Mouse (Mus musculus) stomach, embryonic 15.5 days (tissue): Measurements from ENCODE around the gene Catsperg2. TPM values are rescaled to one million over a fixed set of nuclear protein-coding genes. Genes with fewer than 3 reads are reported as not detected.
"Not testable (repeated sequence)": the region's sequence is repeated elsewhere in the genome, so short reads cannot be mapped to it uniquely, and the experiment has no call there.

ENCODE experiments used
- ATAC-seq: fragments of 200-750 bp; cut with Nextera tagmentation; 2 replicates; pipeline ENCODE4 v1.8.0; 2017; ENCODE audit warnings: low read depth, moderate number of reproducible peaks, moderate TSS enrichment; ENCODE audit not compliant: insufficient read depth, low FRiP score
- H3K27ac ChIP-seq: fragments of 300-500 bp; sonication (generic); 2 replicates; pipeline ENCODE4 v1.5.1; 2015; ENCODE audit warnings: mild to moderate bottlenecking, inconsistent platforms
- H3K27me3 ChIP-seq: fragments of 300-500 bp; sonication (generic); replicated peaks from 2 replicates; pipeline ENCODE4 v1.6.1; 2015; ENCODE audit warnings: inconsistent platforms
- H3K36me3 ChIP-seq: fragments of 300-500 bp; sonication (generic); 2 replicates; pipeline ENCODE4 v1.6.1; 2015; ENCODE audit warnings: inconsistent platforms
- H3K4me1 ChIP-seq: fragments of 300-500 bp; sonication (generic); 2 replicates; pipeline ENCODE4 v1.6.1; 2015; ENCODE audit warnings: inconsistent platforms
- H3K4me2 ChIP-seq: fragments of 300-500 bp; sonication (generic); 2 replicates; pipeline ENCODE4 v1.6.1; 2015; ENCODE audit warnings: mild to moderate bottlenecking, inconsistent platforms
- H3K4me3 ChIP-seq: fragments of 300-500 bp; sonication (generic); replicated peaks from 2 replicates; pipeline ENCODE4 v1.5.1; 2015; ENCODE audit warnings: inconsistent platforms
- H3K9ac ChIP-seq: fragments of 300-500 bp; sonication (generic); 2 replicates; pipeline ENCODE4 v1.6.1; 2015; ENCODE audit warnings: inconsistent platforms
- H3K9me3 ChIP-seq: fragments of 300-500 bp; sonication (generic); 2 replicates; pipeline ENCODE4 v1.6.1; 2016; ENCODE audit warnings: inconsistent platforms
- WGBS: fragments of 180-500 bp; shearing (Covaris S2); methylation state at CpG from one replicate; pipeline ENCODE4 v1.1.7; 2015; 5-methylcytosine and 5-hydroxymethylcytosine counted together
- polyA plus RNA-seq: library from polyadenylated mRNA; unstranded; fragments of >200 nt; fragmentation: Nextera tagmentation; extraction: Ambion mirVana; gene quantifications from 2 replicates; pipeline ENCODE4 v1.2.1, GENCODE M21; 2015

The Catsperg2 gene
- polyA plus RNA-seq, result not detected in 2 replicates

DNA sequence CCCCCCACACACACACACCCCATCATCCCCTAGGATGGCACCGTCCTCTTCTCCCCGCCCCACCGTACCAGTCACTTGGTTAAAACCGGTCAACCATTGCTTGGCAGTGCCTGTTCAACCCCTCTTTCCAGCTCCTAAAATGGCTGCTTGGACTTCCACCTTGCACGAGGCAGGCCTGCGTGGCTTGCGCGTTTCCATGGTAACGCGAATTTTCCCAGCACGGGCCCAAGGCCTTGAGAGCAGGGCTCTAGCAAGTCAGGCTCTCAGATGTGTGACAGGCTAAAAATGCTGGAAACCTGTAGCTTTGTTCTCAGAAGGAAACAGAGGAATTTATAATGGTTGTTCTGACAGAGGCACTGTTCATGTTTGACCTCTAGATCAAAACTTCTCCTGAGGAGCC lies at the start of gene Catsperg2:
Gene Catsperg2, minus strand, starts transcription at position 173 of the 400 bp plus-strand sequence.
- ATAC-seq, result not testable (repeated sequence)

DNA sequence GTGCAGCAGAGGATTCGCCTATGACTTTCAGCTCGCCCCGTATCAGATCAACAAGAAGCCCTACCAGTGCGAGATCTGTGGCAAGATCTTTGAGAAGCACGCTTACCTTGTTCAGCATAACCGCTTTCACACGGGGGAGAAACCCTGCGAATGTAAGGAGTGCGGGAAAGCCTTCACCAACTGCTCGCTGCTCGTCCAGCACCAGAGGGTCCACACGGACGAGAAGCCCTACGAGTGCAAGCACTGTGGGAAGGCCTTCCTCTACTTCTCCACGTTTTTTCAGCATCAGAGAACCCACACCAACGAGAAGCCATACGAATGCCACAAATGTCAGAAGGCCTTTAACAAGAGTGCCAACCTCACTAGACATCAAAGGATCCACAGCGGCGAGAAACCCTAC lies 49.7 kb upstream of the Catsperg2 start:
- ATAC-seq, result no peak
- WGBS, result 97% methylated on average over 19 of the region's 19 CpGs
- Histone ChIP-seq H3K4me3 (no peak overlapping the region), H3K27ac (no peak overlapping the region), H3K4me1 (no peaks in the 10 kb centered on the region), H3K9ac (no peak overlapping the region), H3K9me3 (no peaks in the 10 kb centered on the region), H3K36me3 (peaks cover 59% of the 10 kb centered on the region), H3K4me2 (no peak overlapping the region), H3K27me3 (no peaks in the 10 kb centered on the region)

More for the DNA sequence above, at the start of gene Catsperg2:
- H3K27me3 ChIP-seq, H3K27ac ChIP-seq, H3K36me3 ChIP-seq, H3K9me3 ChIP-seq, H3K4me1 ChIP-seq, H3K4me3 ChIP-seq, H3K9ac ChIP-seq: not testable (repeated sequence)
- H3K4me2 ChIP-seq, result peak within 1 kb of the TSS; percentile 16; the same call in 1 of the 2 replicates
- 47% methylated on average over 11 of the region's 11 CpGs for WGBS

DNA sequence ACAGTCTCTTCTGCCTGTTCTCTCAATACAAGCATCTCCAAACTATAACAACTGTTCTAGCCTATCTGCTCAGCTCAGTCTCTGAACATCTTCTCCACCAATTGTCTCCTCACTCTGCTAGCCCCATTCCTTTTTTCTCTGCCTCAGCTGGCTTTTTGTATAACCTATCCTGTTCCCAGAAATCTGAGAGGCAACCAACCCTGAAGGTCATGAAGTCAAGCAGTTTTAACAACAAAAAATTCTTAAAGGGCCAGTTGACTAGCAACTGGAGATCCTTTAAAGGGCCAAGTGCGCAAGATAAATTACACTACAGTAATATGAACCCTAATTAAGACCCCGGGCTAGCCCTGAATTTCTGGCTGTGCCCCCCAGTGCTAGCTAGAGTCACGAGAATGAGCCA lies 47.5 kb upstream of the Catsperg2 start:
- no peak overlapping the region for H3K4me2 ChIP-seq
- ATAC-seq, result no peak
- H3K36me3 ChIP-seq, result peaks cover 59% of the 10 kb centered on the region
- no peak overlapping the region for H3K27ac ChIP-seq
- WGBS, result 87% methylated on average over 3 of the region's 3 CpGs
- no peaks in the 10 kb centered on the region for H3K9me3 ChIP-seq
- no peak overlapping the region for H3K4me3 ChIP-seq
- no peaks in the 10 kb centered on the region for H3K27me3 ChIP-seq
- H3K9ac ChIP-seq, result no peak overlapping the region
- no peaks in the 10 kb centered on the region for H3K4me1 ChIP-seq

DNA sequence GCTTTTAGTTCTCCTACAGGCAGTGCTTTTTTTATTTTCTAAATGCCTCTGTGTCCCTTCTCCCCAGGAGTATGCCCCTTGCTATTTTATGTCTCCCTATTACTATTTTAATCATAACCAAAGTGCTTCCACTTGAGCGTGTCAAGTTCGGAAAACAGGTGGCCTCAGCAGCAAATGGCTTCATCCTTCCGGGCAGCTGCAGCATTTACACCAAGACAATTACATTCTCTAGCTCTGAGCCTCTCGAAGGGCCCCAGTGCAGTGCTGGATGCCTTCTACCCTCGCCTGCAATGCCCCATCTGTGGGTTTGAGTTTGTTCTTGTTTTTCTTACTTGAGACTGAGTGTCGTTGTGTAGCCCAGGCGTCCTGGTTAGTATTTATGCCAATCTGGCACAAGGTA lies 46.7 kb upstream of the Catsperg2 start:
- no peaks in the 10 kb centered on the region for H3K27me3 ChIP-seq
- no peak overlapping the region for H3K27ac ChIP-seq
- H3K4me1 ChIP-seq, result no peaks in the 10 kb centered on the region
- H3K9me3 ChIP-seq, result no peaks in the 10 kb centered on the region
- 87% methylated on average over 7 of the region's 7 CpGs for WGBS
- H3K36me3 ChIP-seq, result peaks cover 55% of the 10 kb centered on the region
- H3K9ac ChIP-seq, result no peak overlapping the region
- no peak overlapping the region for H3K4me2 ChIP-seq
- no peak overlapping the region for H3K4me3 ChIP-seq
- ATAC-seq, result no peak

DNA sequence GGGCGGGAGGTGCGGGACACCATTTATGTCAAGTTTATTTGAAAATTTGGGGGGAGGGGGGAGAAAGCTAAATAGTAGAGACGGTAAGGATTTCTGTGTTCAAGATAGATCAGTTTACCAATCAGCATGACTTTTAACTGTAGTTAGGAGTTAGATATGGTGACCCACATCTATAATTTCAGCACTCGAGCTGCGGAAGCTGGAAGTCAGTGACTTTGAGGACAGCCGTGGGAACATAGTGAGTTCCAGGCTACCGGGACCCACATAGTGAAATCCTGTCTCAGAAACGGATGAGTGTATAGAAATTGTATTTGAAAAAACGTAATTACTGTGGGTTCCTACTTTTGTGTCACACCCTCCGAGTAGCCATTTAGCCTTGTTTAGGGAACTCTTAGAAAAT lies 42.1 kb upstream of the Catsperg2 start:
- H3K4me1 ChIP-seq, result 0 out of 2 replicates have a peak, but pooled peaks cover 2% of the 10 kb centered on the region
- 7% methylated on average over 10 of the region's 10 CpGs for WGBS
- no peaks in the 10 kb centered on the region for H3K9me3 ChIP-seq
- peak overlapping the region; percentile 95 for H3K27ac ChIP-seq
- peak overlapping the region; percentile 42; the same call in 1 of the 2 replicates for H3K9ac ChIP-seq
- peaks cover 18% of the 10 kb centered on the region for H3K36me3 ChIP-seq
- no peaks in the 10 kb centered on the region for H3K27me3 ChIP-seq
- peak overlapping the region; percentile 77 for H3K4me3 ChIP-seq
- H3K4me2 ChIP-seq, result peak overlapping the region; percentile 79
- no peak for ATAC-seq

DNA sequence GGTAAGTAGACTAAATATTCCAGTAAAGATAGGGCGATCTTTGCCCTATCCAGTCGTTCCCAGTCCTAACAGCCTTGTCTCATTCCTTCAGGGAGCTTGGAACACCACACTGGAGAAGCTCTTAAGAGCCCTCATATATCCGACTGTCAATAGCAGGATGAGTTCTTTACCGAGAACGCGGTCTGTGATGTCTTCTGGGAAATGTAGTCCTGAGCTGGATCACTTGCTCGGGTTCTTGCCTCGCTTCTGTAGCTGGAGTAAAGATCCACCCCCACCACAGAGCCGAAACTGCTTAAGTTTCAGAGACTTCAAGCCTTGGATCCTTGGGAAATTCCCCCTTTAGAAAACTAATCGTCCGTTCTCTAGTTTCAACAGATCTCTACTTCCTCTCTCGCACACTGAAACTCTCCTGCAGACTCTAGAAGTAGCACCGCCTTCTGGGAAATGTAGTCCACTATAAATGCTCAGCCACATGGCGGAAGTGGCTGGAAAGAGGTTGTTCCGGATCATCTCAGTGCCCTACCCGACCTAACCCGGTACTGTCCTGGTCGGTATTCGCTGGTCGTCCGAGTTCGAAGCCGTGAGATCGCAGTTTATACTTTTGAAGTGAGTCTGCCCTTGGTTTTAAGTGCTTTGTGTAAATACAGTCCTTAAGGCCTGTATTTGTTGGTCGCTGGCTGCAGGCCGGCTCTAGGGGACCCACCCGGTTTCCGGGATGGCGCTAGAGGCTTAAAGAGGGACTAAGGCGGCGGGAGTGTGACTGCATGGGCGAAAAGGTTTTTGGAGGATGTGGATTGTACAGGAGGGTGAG lies 41.5 kb upstream of the Catsperg2 start, which contains the start of gene Zfp84:
Gene Zfp84, plus strand, starts transcription at position 463 of the 811 bp plus-strand sequence.
- no peaks in the 10 kb centered on the region for H3K27me3 ChIP-seq
- WGBS, result under 1% methylated on average over 32 of the region's 32 CpGs
- H3K4me2 ChIP-seq, result peak within 1 kb of the TSS; percentile 79
- no peaks in the 10 kb centered on the region for H3K9me3 ChIP-seq
- H3K36me3 ChIP-seq, result peaks cover 11% of the 10 kb centered on the region
- peak; percentile 94 for ATAC-seq
- peak within 1 kb of the TSS; percentile 42; the same call in 1 of the 2 replicates for H3K9ac ChIP-seq
- H3K4me1 ChIP-seq, result 0 out of 2 replicates have a peak, but pooled peaks cover 2% of the 10 kb centered on the region
- H3K4me3 ChIP-seq, result peak within 1 kb of the TSS; percentile 77
- H3K27ac ChIP-seq, result peak within 1 kb of the TSS; percentile 95

DNA sequence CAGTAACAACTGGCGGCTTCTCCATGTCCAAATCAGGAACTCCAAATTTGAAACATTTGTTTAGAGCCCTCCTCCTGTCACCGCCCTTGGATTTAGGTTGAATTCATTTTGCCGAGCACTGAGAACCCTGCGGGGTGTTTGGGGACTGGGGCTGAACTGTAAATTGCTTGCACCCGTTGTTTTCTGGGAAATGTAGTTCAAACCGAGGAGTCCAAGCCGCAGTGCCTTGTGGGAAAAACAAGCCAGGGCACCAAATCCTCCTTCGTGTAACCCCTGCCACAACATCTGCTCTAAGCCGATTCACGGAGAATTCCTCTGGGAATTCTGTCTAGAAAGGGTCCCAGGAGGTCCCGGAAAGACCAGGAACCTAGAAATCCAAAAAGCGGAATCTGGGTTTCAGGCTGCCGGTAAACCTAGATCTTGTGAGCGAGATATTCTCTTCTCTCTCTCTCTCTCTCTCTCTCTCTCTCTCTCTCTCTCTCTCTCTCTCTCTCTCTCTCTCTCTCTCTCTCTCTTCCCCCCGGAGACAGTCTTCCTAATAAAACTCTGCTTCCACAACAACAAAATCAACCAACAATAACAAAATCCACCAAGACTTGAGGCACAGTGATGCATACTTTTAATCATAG lies 40.3 kb upstream of the Catsperg2 start:
- Histone ChIP-seq H3K4me3 (peak overlapping the region; percentile 77), H3K36me3 (peaks cover 3% of the 10 kb centered on the region; the same call in 1 of the 2 replicates), H3K27ac (peak overlapping the region; percentile 70), H3K4me1 (0 out of 2 replicates have a peak, but pooled peaks cover 2% of the 10 kb centered on the region), H3K9me3 (no peaks in the 10 kb centered on the region), H3K27me3 (no peaks in the 10 kb centered on the region), H3K9ac (peak overlapping the region; percentile 33; the same call in 1 of the 2 replicates), H3K4me2 (peak overlapping the region; percentile 79)
- ATAC-seq, result peak; percentile 47; the same call in 1 of the 2 replicates
- under 1% methylated on average over 15 of the region's 15 CpGs for WGBS

DNA sequence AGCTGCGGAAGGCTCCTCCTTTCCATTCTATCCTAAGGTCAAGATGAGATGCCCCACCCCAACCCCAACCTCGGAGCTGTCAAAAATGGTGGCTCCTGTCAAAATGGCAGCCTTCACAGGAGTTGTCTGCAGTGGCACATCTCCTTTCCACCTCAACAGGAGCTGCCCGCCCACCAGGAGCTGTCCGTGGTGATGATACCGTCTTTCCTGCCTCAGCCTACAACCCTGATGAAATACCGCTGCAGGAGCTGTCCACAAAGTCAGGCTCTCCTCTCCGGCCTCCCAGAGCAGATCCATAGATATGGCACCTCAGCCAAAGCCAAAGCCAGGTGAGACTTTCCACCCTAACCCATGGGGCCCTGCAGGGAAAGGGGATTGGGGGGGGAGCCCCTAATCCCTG lies 37.9 kb upstream of the Catsperg2 start:
- WGBS, result 78% methylated on average over 7 of the region's 7 CpGs
- Histone ChIP-seq H3K9ac (no peak overlapping the region), H3K4me2 (no peak overlapping the region), H3K9me3 (no peaks in the 10 kb centered on the region), H3K27me3 (no peaks in the 10 kb centered on the region), H3K4me1 (0 out of 2 replicates have a peak, but pooled peaks cover 2% of the 10 kb centered on the region), H3K36me3 (no peaks in the 10 kb centered on the region), H3K4me3 (no peak overlapping the region), H3K27ac (no peak overlapping the region)
- no peak for ATAC-seq

DNA sequence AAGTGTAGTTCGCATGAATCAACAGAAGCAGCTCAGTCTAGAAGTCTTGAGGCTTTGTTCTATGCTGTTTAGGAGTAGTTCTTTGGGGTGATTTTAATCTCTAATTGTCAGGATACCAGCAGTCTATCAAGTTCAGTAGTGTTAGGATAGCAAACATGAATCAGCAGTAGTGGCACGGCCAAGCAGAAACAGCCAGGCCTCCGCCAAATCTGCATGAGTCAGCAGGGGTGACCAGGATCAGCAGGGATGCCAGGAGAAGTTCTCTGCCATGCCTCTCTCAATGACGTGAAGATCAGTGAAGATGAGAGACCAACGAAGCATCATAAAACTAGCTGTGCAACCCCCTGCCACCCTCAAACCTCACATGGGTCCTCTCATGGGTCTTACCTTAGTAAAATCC lies 33.6 kb upstream of the Catsperg2 start:
- Histone ChIP-seq H3K4me1 (no peaks in the 10 kb centered on the region), H3K9me3 (no peaks in the 10 kb centered on the region), H3K36me3 (no peaks in the 10 kb centered on the region), H3K4me2 (no peak overlapping the region), H3K27me3 (no peaks in the 10 kb centered on the region), H3K27ac (no peak overlapping the region), H3K4me3 (no peak overlapping the region), H3K9ac (no peak overlapping the region)
- 79% methylated on average over 5 of the region's 5 CpGs for WGBS
- no peak for ATAC-seq

DNA sequence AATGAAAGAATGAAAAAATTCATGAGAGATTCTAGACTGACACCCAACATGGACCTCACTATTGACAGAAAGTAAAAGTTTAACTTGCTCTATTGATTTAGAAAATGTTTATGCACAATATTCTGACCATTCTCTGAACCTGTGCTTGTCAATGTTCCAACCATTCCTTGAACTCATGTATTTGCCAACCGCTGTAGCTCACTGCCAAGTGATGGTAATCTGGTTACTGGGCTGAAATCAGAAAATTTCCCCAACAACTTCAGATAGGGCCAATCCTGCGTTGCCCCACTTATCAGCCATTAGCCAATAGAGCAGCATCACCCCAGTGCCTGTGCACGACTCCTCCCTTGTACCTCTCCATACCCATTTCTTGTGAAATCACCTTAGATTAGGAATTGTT lies 15.4 kb upstream of the Catsperg2 start:
- Histone ChIP-seq H3K9me3 (no peaks in the 10 kb centered on the region), H3K9ac (no peak overlapping the region), H3K4me3 (no peak overlapping the region), H3K4me1 (no peaks in the 10 kb centered on the region), H3K27me3 (no peaks in the 10 kb centered on the region), H3K36me3 (no peaks in the 10 kb centered on the region), H3K4me2 (no peak overlapping the region), H3K27ac (no peak overlapping the region)
- 71% methylated on average over 3 of the region's 3 CpGs for WGBS
- no peak for ATAC-seq

DNA sequence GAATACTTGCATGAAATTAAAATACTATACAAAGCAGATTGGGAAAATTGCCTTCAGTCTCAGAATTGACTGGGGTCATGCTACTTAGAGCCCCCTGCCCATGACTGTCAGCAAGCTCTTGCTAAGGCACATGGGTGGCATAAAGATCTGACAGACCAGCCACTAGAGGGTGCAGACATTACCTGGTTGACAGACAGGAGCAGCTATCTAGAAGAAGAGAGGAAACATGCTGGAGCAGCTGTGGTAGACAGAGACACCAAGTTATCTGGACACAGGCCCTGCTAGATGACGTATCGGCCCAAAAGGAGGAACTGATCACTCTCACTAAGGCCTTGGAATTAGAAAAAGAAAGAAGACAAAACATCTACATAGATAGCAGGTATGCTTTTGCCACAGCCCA lies 1.2 kb upstream of the Catsperg2 start:
- peaks cover 7% of the 10 kb centered on the region; the same call in 1 of the 2 replicates for H3K9me3 ChIP-seq
- H3K27me3 ChIP-seq, result no peaks in the 10 kb centered on the region
- H3K9ac ChIP-seq, result no peak overlapping the region
- no peaks in the 10 kb centered on the region for H3K4me1 ChIP-seq
- no peak overlapping the region for H3K27ac ChIP-seq
- WGBS, result 79% methylated on average over 2 of the region's 2 CpGs
- no peak for ATAC-seq
- no peak overlapping the region for H3K4me3 ChIP-seq
- H3K36me3 ChIP-seq, result no peaks in the 10 kb centered on the region
- H3K4me2 ChIP-seq, result no peak overlapping the region
